Mouse (Mus musculus): ENCODE measurements around the gene Gm10260. TPM values are rescaled to one million over a fixed set of nuclear protein-coding genes. Genes with fewer than 3 reads are reported as not detected.

Gm10260 gene
- 1 to 10 TPM; 3.4 to 6.9 TPM for polyA plus RNA-seq (2017; shearing (Covaris generic))

DNA sequence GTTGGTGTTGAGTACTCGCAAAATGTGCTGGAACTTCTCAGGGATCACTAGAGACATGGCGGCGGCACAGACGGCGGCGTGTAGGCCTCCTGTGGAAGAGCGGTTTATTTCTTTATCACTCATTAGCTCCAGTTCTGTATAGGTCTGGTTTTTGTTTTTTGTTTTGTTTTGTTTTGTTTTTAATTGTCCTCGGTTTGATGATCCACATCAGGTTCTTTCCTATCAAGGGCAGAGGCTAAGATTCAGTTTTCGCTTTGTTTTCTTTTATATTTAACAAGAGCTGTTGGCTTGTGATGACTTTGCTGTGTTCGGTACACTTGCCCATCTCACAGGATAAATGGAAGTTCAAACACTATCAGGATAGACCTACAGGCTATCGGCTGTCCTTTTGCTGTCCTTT, at the start of gene Gm10260:
TSS of gene Gm10260 (minus strand) at position 101 of the 400 bp plus-strand sequence.

Measured in inflammation-experienced regulatory T-cells (primary cell).